Mouse (Mus musculus) midbrain, embryonic 10.5 days (tissue): Measurements from ENCODE around the gene Spata13. TPM values are rescaled to one million over a fixed set of nuclear protein-coding genes. Genes with fewer than 3 reads are reported as not detected.

Experiments used
- DNase-seq: peaks from one replicate; pipeline ENCODE4 v3.0.0-alpha.2; 2017; ENCODE audit warnings: low spot score
- H3K27ac ChIP-seq: fragments of 300-500 bp; sonication (generic); replicated peaks from 2 replicates; pipeline ENCODE4 v1.5.1; 2016; ENCODE audit warnings: mild to moderate bottlenecking
- H3K27me3 ChIP-seq: fragments of 300-500 bp; sonication (generic); 2 replicates; pipeline ENCODE4 v1.6.1; 2016; ENCODE audit warnings: low read depth, mild to moderate bottlenecking; ENCODE audit not compliant: poor library complexity, severe bottlenecking
- H3K36me3 ChIP-seq: fragments of 300-500 bp; sonication (generic); 2 replicates; pipeline ENCODE4 v1.6.1; 2016; ENCODE audit warnings: mild to moderate bottlenecking, moderate library complexity
- H3K4me1 ChIP-seq: fragments of 300-500 bp; sonication (generic); 2 replicates; pipeline ENCODE4 v1.6.1; 2016
- H3K4me3 ChIP-seq: fragments of 300-500 bp; sonication (generic); 2 replicates; pipeline ENCODE4 v1.5.1; 2016; ENCODE audit warnings: mild to moderate bottlenecking, moderate library complexity
- H3K9me3 ChIP-seq: fragments of 300-500 bp; sonication (generic); replicated peaks from 2 replicates; pipeline ENCODE4 v1.6.1; 2016; ENCODE audit warnings: mild to moderate bottlenecking
- WGBS: fragments of 180-500 bp; shearing (Covaris S2); methylation state at CpG from one replicate; pipeline ENCODE4 v1.1.7; 2016; 5-methylcytosine and 5-hydroxymethylcytosine counted together
- polyA plus RNA-seq: library from polyadenylated mRNA; unstranded; fragments of >200 nt; fragmentation: Nextera tagmentation; extraction: Ambion mirVana; gene quantifications from 2 replicates; pipeline ENCODE4 v1.2.1, GENCODE M21; 2016

Spata13 gene
- 67.9 and 70.0 TPM in 2 replicates for polyA plus RNA-seq

GRCm38 (mm10) chr14:60633961-60634864, at the start of gene Spata13:
TSS of gene Spata13 (plus strand) at chr14:60634001.
- peaks cover 28% of the 10 kb centered on the region for H3K36me3 ChIP-seq

DNA sequence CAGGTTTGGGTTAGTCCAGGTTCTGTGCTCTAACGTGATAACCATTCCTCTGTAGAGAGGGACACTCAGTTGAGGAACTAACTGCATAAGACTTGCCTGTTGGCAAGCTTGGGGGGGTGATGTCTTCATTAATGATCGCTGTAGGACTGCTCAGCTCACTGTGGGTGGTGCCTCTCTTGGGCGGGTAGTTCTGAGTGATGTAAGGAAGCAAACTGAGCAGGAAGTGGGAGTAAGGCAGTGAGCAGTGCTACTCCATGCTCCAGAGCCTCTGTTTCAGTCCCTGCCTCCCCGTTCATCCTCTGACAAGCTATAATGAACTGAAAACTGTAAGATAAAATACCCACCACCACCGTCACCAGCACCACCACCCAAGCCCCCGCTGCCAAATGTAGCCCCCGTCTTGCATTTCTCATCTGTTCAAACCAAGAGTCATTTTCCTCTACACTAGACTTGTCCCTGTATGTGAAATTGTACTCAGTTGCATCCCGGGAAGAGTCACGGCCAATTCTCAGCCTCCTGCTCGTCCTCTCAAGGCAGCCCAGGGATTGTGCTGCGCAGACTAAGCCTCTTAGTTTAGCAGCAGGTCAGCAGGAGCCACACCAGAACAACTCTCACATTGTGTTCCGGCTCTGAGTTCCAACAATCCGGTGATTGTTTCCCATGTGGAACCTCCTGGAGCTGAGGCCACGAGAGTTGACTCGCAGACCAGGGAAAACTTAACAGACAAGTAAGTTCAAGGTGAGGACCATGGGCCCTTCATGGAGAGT, 46.9 kb upstream of the Spata13 start:
- H3K4me3 ChIP-seq: no peak overlapping the region
- H3K9me3 ChIP-seq: peaks cover 1% of the 10 kb centered on the region; the same call in 1 of the 2 replicates
- DNase-seq: peak; percentile 58
- H3K4me1 ChIP-seq: peaks cover 42% of the 10 kb centered on the region
- H3K36me3 ChIP-seq: no peaks in the 10 kb centered on the region
- WGBS: 35% methylated on average over 15 of the region's 15 CpGs
- peak overlapping the region; percentile 77 for H3K27ac ChIP-seq
- H3K27me3 ChIP-seq: no peaks in the 10 kb centered on the region

More at GRCm38 (mm10) chr14:60633961-60634864, at the start of gene Spata13:
- peak; percentile 99 for DNase-seq
- H3K27ac ChIP-seq: peak within 1 kb of the TSS; percentile 94
- peaks cover 52% of the 10 kb centered on the region for H3K4me1 ChIP-seq
- peak within 1 kb of the TSS; percentile 68 for H3K4me3 ChIP-seq
- WGBS: under 1% methylated on average over 50 of the region's 50 CpGs
- peaks cover 17% of the 10 kb centered on the region; the same call in 1 of the 2 replicates for H3K27me3 ChIP-seq
- H3K9me3 ChIP-seq: no peaks in the 10 kb centered on the region

GRCm38 (mm10) chr14:60589001-60589400, 44.8 kb upstream of the Spata13 start:
- no peak overlapping the region for H3K4me3 ChIP-seq
- H3K4me1 ChIP-seq: peaks cover 45% of the 10 kb centered on the region
- no peak for DNase-seq
- H3K9me3 ChIP-seq: no peaks in the 10 kb centered on the region
- 85% methylated on average over 2 of the region's 2 CpGs for whole genome bisulfite sequencing
- H3K36me3 ChIP-seq: no peaks in the 10 kb centered on the region
- peak overlapping the region; percentile 52; the same call in 1 of the 2 replicates for H3K27ac ChIP-seq
- no peaks in the 10 kb centered on the region for H3K27me3 ChIP-seq

- 90% methylated on average over 5 of the region's 5 CpGs for WGBS
- DNase-seq: no peak
- Histone ChIP-seq H3K27me3 (no peaks in the 10 kb centered on the region), H3K36me3 (no peaks in the 10 kb centered on the region), H3K9me3 (no peaks in the 10 kb centered on the region), H3K4me1 (peaks cover 42% of the 10 kb centered on the region), H3K4me3 (no peak overlapping the region), H3K27ac (0 out of 2 replicates have a peak overlapping the region, but pooled peaks have one; percentile 2)
These were observed 41.5 kb upstream of the Spata13 start for GRCm38 (mm10) chr14:60592339-60592738.

- 0 out of 2 replicates have a peak overlapping the region, but pooled peaks have one; percentile 46 for H3K27ac ChIP-seq
- H3K4me1 ChIP-seq: peaks cover 42% of the 10 kb centered on the region
- no peaks in the 10 kb centered on the region for H3K27me3 ChIP-seq
- no peak for DNase-seq
- no peaks in the 10 kb centered on the region for H3K9me3 ChIP-seq
- H3K36me3 ChIP-seq: no peaks in the 10 kb centered on the region
- WGBS: 93% methylated on average over 7 of the region's 7 CpGs
- no peak overlapping the region for H3K4me3 ChIP-seq
These were observed 41.0 kb upstream of the Spata13 start for GRCm38 (mm10) chr14:60592822-60593221.

DNA sequence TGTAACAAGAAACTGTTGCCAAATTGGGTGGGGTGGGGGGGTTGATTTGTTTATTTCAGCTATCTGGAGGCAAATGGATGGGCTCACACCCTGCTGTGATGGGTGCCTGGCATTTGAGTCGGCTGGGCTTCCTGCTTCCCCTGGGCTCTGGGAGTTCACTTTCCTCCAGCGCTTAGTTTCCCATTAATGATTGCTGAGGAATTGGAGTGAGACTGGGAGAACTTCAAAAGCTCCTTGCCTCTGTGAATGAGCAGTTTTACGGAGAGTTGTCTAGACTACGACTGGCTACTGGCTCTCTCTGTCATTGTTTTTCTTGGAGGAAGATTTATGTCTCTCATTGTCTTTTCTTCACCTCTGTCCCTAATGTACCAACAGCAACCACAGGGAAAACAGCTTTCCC, 36.2 kb upstream of the Spata13 start:
- peaks cover 19% of the 10 kb centered on the region for H3K4me1 ChIP-seq
- no peaks in the 10 kb centered on the region for H3K27me3 ChIP-seq
- no peaks in the 10 kb centered on the region for H3K36me3 ChIP-seq
- WGBS: 13% methylated on average over 4 of the region's 4 CpGs
- no peak for DNase-seq
- no peaks in the 10 kb centered on the region for H3K9me3 ChIP-seq
- H3K27ac ChIP-seq: peak overlapping the region; percentile 56; the same call in 1 of the 2 replicates
- no peak overlapping the region for H3K4me3 ChIP-seq

- Histone ChIP-seq H3K27me3 (no peaks in the 10 kb centered on the region), H3K27ac (no peak overlapping the region), H3K4me3 (no peak overlapping the region), H3K9me3 (no peaks in the 10 kb centered on the region), H3K4me1 (peaks cover 25% of the 10 kb centered on the region), H3K36me3 (no peaks in the 10 kb centered on the region)
- DNase-seq: no peak
- WGBS: 94% methylated on average over 2 of the region's 2 CpGs
These were observed 34.8 kb upstream of the Spata13 start for GRCm38 (mm10) chr14:60599044-60599443.

- H3K36me3 ChIP-seq: no peaks in the 10 kb centered on the region
- 74% methylated on average over 2 of the region's 2 CpGs for WGBS
- H3K4me3 ChIP-seq: no peak overlapping the region
- peaks cover 29% of the 10 kb centered on the region for H3K4me1 ChIP-seq
- no peaks in the 10 kb centered on the region for H3K27me3 ChIP-seq
- DNase-seq: no peak
- 0 out of 2 replicates have a peak overlapping the region, but pooled peaks have one; percentile 34 for H3K27ac ChIP-seq
- no peaks in the 10 kb centered on the region for H3K9me3 ChIP-seq
These were observed 28.2 kb upstream of the Spata13 start for GRCm38 (mm10) chr14:60605564-60605963.

GRCm38 (mm10) chr14:60606194-60606593, 27.6 kb upstream of the Spata13 start:
- Histone ChIP-seq H3K4me1 (peaks cover 29% of the 10 kb centered on the region), H3K4me3 (no peak overlapping the region), H3K36me3 (no peaks in the 10 kb centered on the region), H3K9me3 (no peaks in the 10 kb centered on the region), H3K27me3 (no peaks in the 10 kb centered on the region), H3K27ac (peak overlapping the region; percentile 38)
- WGBS: 73% methylated on average over 4 of the region's 4 CpGs
- DNase-seq: no peak

DNA sequence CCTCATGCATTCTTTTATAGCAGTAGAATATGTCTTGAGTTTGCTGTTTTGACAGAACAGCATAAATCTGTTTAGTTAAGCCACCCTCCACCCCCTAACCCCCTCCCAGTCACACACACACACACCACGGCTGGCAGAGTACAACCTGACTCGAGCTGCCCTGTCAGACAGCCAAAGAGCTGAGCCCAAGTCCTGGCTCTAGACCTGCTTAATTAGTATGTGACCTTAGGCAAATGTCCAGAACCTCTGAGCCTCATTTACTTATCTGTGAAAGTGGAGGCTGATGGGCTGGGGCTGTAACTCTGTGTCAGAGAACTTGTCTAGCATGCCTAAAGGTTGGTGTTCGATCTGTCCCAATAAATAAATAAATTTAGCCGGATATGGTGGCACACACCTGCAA, 26.1 kb upstream of the Spata13 start:
- H3K27me3 ChIP-seq: no peaks in the 10 kb centered on the region
- no peak for DNase-seq
- peaks cover 41% of the 10 kb centered on the region for H3K4me1 ChIP-seq
- H3K4me3 ChIP-seq: no peak overlapping the region
- H3K36me3 ChIP-seq: no peaks in the 10 kb centered on the region
- H3K27ac ChIP-seq: no peak overlapping the region
- H3K9me3 ChIP-seq: no peaks in the 10 kb centered on the region
- 91% methylated on average over 4 of the region's 4 CpGs for WGBS

GRCm38 (mm10) chr14:60609160-60609559, 24.6 kb upstream of the Spata13 start:
- Histone ChIP-seq H3K36me3 (no peaks in the 10 kb centered on the region), H3K27ac (no peak overlapping the region), H3K27me3 (no peaks in the 10 kb centered on the region), H3K4me3 (no peak overlapping the region), H3K9me3 (no peaks in the 10 kb centered on the region), H3K4me1 (peaks cover 46% of the 10 kb centered on the region)
- DNase-seq: no peak
- 95% methylated on average over 1 of the region's 1 CpGs for WGBS

GRCm38 (mm10) chr14:60612671-60613070, 21.1 kb upstream of the Spata13 start:
- H3K27ac ChIP-seq: no peak overlapping the region; the same call in 1 of the 2 replicates
- no peak overlapping the region for H3K4me3 ChIP-seq
- H3K27me3 ChIP-seq: peaks cover 12% of the 10 kb centered on the region; the same call in 1 of the 2 replicates
- no peaks in the 10 kb centered on the region for H3K9me3 ChIP-seq
- no peaks in the 10 kb centered on the region for H3K36me3 ChIP-seq
- DNase-seq: peak; percentile 44
- H3K4me1 ChIP-seq: peaks cover 47% of the 10 kb centered on the region
- WGBS: 16% methylated on average over 7 of the region's 7 CpGs
